Mouse (Mus musculus) left cerebral cortex, adult 2 months (tissue): Measurements from ENCODE around the gene Vmac. TPM values are rescaled to one million over a fixed set of nuclear protein-coding genes. Genes with fewer than 3 reads are reported as not detected.
A peak's percentile ranks its signal among the peaks of the same experiment; 100 is the strongest.

Source experiments
- DNase-seq, 2 experiments: peaks; one replicate each; pipeline ENCODE4 v3.0.0; 2021 to 2022; ENCODE audit warnings: low spot score in 2 of 2, mixed read lengths in 1 of 2; ENCODE audit errors: extremely low spot score in 1 of 2
- H3K27ac ChIP-seq: fragments of 200-600 bp; 2 replicates; pipeline ENCODE4 v1.8.1; 2022
- H3K4me3 ChIP-seq: fragments of 200-600 bp; 2 replicates; pipeline ENCODE4 v1.8.1; 2022
- CTCF ChIP-seq: fragments of 200-600 bp; IDR thresholded peaks from 2 replicates; pipeline ENCODE4 v1.8.1; 2022; ENCODE audit warnings: antibody characterized with exemption, mild to moderate bottlenecking, moderate library complexity
- intact Hi-C: fragments of 180-260 bp; cut with DNase I; formaldehyde crosslinking; loops from one replicate; pipeline ENCODE4 v1.15.1; 2025
- total RNA-seq, 2 experiments: library from RNA; stranded (reverse); gene quantifications; 2 replicates each; pipeline ENCODE4 v1.2.3; 2021

Vmac gene
- total RNA-seq, 2 experiments from 2014 or later: 8.8 to 12.7 TPM

DNA sequence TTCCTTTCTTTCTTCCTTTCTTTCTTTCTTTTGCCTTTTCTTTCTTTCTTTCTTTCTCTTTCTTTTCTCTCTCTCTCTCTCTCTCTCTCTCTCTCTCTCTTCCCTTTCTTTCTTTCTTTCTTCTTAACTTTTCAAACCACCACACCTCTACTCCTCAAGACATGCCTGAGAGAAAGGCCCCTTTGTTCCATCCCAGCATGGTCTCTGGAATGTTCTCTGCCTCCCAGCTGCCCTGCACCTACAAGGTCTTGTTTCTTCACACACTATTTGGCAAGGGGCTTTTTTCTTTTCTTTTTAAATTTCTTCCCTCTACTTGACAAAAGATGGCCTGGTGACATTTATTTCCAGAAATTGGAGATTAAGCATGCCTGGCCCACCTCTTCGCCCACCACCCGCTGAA lies 11.8 kb upstream of the Vmac start:
- no peak for TF ChIP-seq CTCF
- DNase-seq: no peak

DNA sequence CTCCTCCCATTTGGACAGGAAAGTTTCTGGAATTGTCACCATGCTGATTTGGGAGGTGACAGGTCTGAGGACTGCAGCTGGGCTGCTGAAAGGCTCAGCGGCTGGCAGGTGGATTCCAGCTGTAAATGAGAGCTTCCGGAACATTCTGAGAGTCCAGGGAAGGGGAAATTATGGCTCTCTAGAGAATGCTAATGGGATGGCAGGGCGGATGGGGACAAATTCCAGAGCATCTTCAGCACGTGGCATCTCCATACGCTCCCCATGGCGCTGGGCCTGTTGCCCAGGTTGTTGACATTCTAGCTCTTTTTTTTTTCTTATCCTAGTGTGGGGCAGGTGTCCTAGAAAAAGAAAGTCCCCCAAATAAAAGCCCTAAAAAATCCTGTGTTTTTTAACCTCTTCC lies 11.3 kb upstream of the Vmac start:
- Histone ChIP-seq H3K4me3 (no peak overlapping the region), H3K27ac (no peak overlapping the region)
- intact Hi-C loops: no loop called here
- DNase-seq: no peak
- TF ChIP-seq CTCF: no peak

More for the DNA sequence above, 11.8 kb upstream of the Vmac start:
- intact Hi-C loops: no loop called here
- Histone ChIP-seq H3K27ac (no peak overlapping the region), H3K4me3 (no peak overlapping the region)

DNA sequence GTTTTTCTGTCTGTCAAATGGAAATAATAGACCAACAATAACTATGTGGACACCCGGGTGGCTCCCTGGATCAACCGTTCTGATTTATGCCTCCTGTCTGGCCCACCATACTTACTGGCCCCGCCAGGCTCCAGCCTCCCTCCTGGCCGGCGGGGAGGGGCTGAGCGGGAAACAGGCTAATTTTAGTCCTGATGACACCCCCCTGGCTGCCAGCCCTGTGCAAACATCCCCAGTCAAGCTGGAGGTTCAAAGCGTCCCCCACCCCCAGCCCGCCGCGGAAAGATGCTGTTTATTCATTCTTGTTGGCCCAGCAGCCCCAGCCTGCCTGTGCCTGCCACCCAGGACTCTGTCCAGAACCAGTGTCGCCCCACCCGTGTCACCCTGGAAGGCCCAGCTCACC lies 10.3 kb upstream of the Vmac start:
- no peak for TF ChIP-seq CTCF
- intact Hi-C loops: no loop called here
- no peak for DNase-seq
- H3K27ac ChIP-seq: no peak overlapping the region
- no peak overlapping the region for H3K4me3 ChIP-seq

DNA sequence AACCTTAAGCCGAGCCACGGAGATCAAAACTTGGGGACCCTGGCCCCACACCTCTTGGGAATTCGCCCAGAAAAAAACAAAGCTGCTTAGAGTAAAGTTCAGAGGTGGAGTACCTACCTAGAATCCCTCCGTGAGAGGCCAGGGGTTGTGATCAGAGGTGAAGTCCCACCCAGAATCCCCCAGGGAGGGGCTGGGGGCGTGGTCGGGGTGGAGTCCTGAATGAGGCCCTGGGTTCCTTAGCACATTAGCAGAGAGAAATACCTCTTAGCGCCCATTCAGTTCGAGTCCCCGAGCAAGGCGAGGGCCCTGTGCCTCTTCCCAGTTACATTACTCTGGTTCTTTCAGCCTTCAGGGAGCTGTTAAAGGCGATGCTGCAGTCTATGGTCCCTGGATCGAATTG lies 9.8 kb upstream of the Vmac start:
- Histone ChIP-seq H3K4me3 (no peak overlapping the region), H3K27ac (no peak overlapping the region)
- no peak for DNase-seq
- intact Hi-C loops: no loop called here
- TF ChIP-seq CTCF: no peak

DNA sequence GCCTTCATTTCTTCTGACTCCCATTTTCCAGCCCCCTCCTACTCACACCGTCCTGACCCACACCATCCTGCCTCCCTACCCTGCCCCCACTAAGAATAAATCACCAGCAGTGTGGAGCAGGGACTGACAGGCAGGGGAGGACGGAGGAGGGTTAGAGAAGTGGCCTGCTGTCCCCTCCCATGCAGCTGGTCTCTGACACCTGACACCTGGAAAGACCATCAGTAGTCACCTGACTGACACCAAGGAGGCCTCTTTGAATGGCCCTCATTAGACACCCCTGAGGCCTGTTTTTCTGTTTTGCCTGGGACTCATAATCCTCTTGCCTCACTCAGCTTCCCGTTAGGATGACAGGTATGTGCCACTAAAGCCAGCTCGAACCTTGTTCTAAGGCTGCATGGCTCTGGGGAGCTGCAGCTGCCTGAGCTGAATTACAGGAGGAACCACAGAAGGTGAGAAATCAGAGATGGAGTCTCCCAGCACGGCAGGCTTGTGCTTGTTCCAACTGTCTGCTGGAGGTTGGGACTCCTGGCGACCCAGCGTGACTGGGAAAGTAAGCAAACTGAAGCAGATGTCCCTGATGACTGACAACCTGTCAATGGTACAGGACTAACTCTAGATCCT lies 9.3 kb upstream of the Vmac start:
- H3K27ac ChIP-seq: no peak overlapping the region
- no peak for TF ChIP-seq CTCF
- no peak overlapping the region for H3K4me3 ChIP-seq
- intact Hi-C loops: no loop called here
- no peak for DNase-seq

DNA sequence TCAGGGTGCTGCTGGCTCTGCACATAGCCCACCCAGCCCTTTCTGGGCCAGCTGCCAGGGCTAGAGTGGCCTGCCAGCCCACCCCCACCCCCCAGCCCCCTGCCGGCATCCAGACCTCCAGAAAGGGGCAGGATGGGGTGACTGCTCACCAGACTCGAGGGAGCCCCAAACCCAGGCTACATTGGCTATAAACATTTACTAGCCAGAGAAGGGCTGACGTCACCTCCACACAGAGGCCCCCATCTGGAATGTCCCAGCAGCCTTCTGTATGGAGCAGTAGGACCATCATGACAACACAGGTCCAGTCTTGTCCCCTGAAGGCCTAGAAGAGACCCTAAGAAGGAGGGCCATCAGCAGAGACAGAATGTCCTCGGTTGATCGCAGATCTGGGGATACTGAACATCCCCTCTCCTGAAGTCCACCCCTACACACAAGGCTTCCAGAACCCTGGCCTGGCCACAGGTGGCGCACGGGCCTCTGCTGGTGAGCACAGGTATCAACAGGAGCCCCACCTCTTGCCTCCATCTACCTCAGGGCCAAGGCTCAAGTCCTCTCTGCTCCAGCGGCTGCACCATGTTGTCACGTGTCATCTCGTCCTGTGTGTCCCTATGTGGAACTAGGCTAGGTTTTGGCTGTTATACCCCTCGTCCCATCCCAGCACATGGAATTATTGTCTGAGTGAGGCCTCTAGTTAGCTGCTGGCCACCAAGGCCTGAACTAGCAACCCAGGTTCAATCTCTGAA lies 5.8 kb upstream of the Vmac start:
- Histone ChIP-seq H3K27ac (no peak overlapping the region), H3K4me3 (no peak overlapping the region)
- no peak; the same call in 1 of the 2 replicates for TF ChIP-seq CTCF
- DNase-seq: no peak
- intact Hi-C loops: no loop called here

DNA sequence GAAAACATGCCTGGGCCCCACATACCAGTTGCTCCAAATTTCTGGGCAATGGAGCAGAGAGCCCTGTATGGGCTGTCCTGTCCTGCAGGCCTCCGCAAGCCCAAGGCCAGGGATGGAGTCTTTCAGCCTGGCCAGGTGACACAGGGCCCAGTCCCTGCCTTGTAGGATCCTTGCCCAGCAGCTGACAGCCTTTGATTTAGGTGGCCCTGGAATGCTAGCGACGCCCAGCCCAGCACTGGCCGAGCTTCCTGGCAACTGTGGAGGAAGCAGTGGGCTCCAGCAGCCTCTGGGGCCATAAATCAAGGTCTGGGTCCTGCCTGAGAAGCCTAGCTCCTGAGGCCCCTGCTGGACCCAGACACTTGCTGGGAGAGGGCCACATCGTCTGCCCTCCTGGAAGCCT lies 4.6 kb upstream of the Vmac start:
- intact Hi-C loops: no loop called here
- no peak for DNase-seq
- TF ChIP-seq CTCF: no peak
- no peak overlapping the region for H3K4me3 ChIP-seq
- H3K27ac ChIP-seq: no peak overlapping the region

DNA sequence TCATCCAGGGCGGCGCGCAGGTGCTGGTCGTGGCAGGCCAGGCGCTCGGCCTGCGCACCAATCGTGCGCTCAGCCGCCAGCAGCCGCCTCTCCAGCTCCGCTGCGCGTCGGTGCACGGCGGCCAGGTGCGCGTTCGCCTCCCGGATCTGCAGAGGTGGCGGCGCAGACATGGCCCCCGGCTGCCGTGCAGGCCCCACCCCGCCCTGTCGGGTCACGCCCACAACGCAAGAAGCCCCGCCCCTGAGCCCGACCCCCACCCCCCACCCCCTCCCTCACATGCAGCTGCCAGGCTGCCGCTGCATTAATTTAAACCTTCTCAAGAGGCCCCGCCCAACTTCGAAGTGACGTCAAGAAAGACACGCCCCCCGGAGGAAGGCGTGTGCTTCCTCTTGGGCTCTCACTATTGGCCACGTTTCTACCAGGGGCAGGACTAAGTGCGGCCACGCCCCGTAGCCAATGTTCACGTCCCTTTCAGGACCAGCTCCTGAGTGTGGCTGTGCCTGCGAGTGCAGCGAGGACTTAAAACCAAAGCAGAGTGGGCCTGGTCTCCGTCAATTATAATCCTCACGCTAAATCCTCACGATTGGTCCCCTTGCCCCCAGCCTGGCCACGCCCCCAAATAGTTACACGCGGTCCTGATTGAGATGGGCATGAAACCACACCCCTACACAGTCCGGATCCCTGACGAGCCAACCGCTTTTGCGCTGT lies 1.0 kb downstream of the Vmac start:
- intact Hi-C loops: loop anchor here (1.0 to 5.0 kb wide), 3 partner anchors 40 to 46 kb away; partner anchors contain the start of genes Nrtn and Ranbp3
- no peak for TF ChIP-seq CTCF
- Histone ChIP-seq H3K4me3 (peak overlapping the region; percentile 93), H3K27ac (peak overlapping the region; percentile 93)
- peak; percentile 94 to 96 for DNase-seq

DNA sequence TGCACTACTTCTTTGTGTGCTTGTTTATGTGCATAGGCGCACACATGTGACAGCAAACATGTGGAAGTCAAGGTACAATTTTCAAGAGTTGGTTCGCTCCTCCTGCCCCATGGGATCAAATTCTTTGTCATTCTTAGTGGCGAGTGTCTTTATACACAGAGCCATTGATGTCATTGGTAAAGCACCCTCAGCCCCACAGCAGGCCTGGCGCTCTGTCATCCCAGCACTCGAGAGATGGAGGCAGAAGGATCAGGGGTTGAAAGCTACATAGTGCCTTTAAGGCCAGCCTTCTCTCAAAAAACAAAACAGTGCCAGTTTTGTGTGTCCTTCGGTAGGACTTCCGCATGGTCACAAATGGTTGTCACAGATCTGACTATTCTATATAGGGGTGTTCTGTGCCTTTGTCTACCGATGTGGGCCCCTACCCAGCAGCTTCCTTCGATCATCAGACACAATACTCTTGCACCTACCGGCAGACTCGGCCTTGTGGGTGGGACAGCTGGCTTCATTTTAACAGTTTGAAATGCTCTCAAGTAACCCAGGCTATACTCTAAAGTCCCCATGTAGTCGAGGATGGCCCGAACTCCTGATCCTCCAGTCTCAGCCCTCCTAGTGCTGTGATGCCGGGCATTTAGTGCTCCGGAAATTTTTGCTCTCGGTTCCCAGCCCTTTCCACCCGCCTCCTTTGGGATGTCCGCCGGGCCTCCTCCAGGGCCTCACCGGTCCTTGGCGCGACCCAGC lies 1.7 kb downstream of the Vmac start:
- intact Hi-C loops: loop anchor here (2.0 to 5.0 kb wide), 2 partner anchors 44 to 47 kb away; partner anchors contain the start of gene Ranbp3
- Histone ChIP-seq H3K27ac (peak overlapping the region; percentile 90), H3K4me3 (peak overlapping the region; percentile 93)
- DNase-seq: no peak
- TF ChIP-seq CTCF: no peak

DNA sequence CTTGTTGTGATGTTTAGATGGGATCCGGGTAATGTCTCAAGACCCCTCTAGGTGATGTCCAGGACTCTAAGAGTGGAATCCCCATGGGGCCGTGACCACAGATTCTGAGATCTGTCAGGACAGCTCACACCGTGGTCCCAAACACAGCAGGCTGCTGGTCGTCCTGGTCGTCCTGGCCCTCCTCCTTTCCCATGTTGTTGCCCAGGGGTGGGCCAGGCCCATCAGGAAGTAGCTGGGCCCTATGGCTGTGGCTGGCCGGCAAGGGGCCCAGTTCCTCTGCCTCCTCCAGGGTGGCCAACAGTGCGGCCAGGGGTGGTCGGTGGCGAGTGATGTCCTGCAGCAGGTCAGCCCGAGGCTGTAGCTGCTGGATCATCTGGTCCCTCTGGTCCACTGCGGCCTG lies 2.5 kb downstream of the Vmac start:
- Histone ChIP-seq H3K27ac (no peak overlapping the region), H3K4me3 (no peak overlapping the region; the same call in 1 of the 2 replicates)
- TF ChIP-seq CTCF: no peak
- DNase-seq: no peak
- intact Hi-C loops: loop anchor here (5.0 kb wide), 1 partner anchor 43 kb away; the partner anchor contains the start of gene Ranbp3

DNA sequence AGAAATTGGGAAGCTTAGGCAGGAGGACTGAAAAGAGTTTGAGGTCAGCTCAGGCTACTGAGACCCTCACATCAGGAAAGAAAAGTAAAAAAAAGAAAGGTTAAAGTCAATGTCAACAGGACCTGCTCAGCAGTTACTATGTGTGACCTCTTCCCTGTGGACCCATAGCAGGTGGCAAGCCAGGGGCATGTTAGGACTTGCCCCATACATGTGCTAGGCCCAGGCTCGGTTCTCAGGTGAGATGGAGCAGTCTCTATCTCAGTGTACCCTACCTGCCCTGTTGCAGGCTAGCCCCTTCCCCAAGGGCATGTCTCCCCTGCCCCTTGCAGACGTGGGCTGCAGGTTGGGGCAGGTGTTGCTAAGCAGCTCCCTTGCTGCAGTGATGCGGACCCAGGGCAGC lies 8.1 kb downstream of the Vmac start:
- Histone ChIP-seq H3K27ac (no peak overlapping the region), H3K4me3 (no peak overlapping the region)
- no peak for TF ChIP-seq CTCF
- DNase-seq: no peak
- intact Hi-C loops: no loop called here
